Mouse (Mus musculus): ENCODE results near the gene Cfap97d2. TPM values are rescaled to one million over a fixed set of nuclear protein-coding genes. Genes with fewer than 3 reads are reported as not detected.
"Not testable (repeated sequence)": the region's sequence is repeated elsewhere in the genome, so short reads cannot be mapped to it uniquely, and the experiment has no call there.

The Cfap97d2 gene
- polyA plus RNA-seq, 1 experiment from 2014 or later: not detected

DNA sequence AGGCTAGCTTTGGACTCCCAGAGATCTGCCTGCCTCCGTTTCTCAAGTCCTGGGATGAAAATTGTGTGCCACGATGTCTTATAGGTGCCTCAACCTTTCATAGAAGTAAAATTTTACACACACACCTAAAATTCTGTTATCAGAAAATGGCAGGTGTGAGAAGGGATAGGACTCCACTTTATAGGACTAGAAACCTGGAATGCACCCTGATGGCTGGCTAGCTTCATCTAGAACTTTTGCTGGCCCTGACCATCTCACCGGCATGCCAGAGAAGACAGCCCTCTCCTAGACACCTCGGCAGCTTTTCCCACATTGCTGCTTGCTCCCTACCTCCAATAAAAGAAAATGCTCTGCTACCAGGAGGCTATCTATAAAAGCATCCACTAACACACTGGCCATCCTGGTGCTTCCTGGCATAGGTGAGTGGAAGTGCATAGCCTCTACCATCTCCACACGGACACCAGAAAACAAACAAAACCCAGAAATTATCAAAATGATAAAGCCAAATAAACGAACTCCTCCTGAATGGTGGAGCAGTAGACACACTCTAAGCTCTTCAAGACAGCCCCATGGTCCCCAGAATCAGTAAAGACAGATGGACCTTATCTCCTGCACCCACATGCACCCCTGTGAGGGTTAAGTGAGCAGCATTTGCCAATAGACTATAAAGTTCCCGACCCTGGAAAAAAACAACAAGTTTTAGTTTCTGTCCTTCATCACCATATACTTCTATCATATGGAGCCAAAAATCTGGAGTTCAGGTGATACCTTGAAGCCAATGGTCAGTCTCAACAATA lies 35.3 kb downstream of the Cfap97d2 start:
- no peaks in the 10 kb centered on the region for H3K9me3 ChIP-seq (ENCODE audit: control insufficient read depth)
- no peak overlapping the region for H3K4me3 ChIP-seq (ENCODE audit: low read depth, low read length)
- H3K36me3 ChIP-seq (ENCODE audit: control insufficient read depth, insufficient read depth): no peaks in the 10 kb centered on the region
- TF ChIP-seq CTCF (IDR thresholded peaks at IDR 0.05; ENCODE audit: low read depth): no peak
- no peaks in the 10 kb centered on the region for H3K4me1 ChIP-seq (replicated peaks; ENCODE audit: control insufficient read depth, insufficient read depth, low read length)
- no peaks in the 10 kb centered on the region for H3K27me3 ChIP-seq (replicated peaks; ENCODE audit: control insufficient read depth, insufficient read depth, low read length)
- no peak overlapping the region for H3K9ac ChIP-seq (ENCODE audit: low read depth, low read length)
- no peak overlapping the region for H3K4me2 ChIP-seq (replicated peaks; ENCODE audit: low read depth)
- WGBS: 71% methylated on average over 7 of the region's 7 CpGs
- ATAC-seq: no peak
- no peak overlapping the region for H3K27ac ChIP-seq (ENCODE audit: low read depth, low read length)

DNA sequence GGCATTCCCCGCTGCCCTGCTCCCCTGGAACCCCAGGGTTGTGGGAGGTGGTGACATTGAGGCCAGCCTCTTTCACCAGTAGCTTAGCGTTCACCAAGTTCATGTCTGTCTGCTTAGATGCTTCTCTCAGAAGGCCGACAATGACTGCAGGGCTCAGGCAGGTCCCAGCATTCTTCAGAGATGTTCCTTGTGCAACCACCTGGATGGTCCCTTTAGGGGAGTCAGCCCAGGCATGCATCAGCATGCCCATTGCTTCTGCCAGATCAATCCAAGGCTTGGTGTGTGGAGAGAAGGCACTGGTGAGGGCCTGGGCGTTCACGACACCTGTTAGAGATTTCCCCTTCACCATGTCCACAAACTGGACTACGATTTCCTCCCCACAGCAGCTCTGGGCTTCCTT lies 40.5 kb downstream of the Cfap97d2 start:
- H3K9me3 ChIP-seq (ENCODE audit: control insufficient read depth); H3K27me3 ChIP-seq (replicated peaks; ENCODE audit: control insufficient read depth, insufficient read depth, low read length); H3K27ac ChIP-seq (ENCODE audit: low read depth, low read length); ATAC-seq; H3K36me3 ChIP-seq (ENCODE audit: control insufficient read depth, insufficient read depth); H3K4me2 ChIP-seq (replicated peaks; ENCODE audit: low read depth); H3K9ac ChIP-seq (ENCODE audit: low read depth, low read length); H3K4me3 ChIP-seq (ENCODE audit: low read depth, low read length); H3K4me1 ChIP-seq (replicated peaks; ENCODE audit: control insufficient read depth, insufficient read depth, low read length): not testable (repeated sequence)
- 87% methylated on average over 5 of the region's 6 CpGs for WGBS

DNA sequence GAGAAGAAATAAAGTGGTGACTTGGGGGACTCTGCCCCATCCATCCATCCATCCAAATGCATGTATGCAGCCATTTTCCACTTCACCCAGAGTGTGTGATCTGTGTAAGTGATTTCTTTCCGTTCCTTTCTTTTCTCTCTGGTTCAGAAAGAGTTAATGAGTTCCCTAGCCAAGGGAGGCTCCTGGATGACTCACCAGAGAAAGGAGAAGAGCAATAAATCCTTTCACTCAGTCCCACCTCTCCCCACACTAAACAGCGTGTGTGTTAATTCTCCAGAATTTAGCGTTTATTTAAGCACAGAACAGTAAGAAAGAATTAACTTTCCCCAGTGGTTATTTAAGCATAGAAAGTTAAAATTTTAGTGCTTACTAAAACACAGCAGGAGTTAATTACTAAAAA lies 41.9 kb downstream of the Cfap97d2 start:
- no peaks in the 10 kb centered on the region for H3K27me3 ChIP-seq (replicated peaks; ENCODE audit: control insufficient read depth, insufficient read depth, low read length)
- H3K27ac ChIP-seq (ENCODE audit: low read depth, low read length): no peak overlapping the region
- no peak overlapping the region for H3K4me2 ChIP-seq (replicated peaks; ENCODE audit: low read depth)
- no peaks in the 10 kb centered on the region for H3K9me3 ChIP-seq (ENCODE audit: control insufficient read depth)
- peak; percentile 49; the same call in 1 of the 2 replicates for ATAC-seq
- H3K4me1 ChIP-seq (replicated peaks; ENCODE audit: control insufficient read depth, insufficient read depth, low read length): no peaks in the 10 kb centered on the region
- no peak for TF ChIP-seq CTCF (IDR thresholded peaks at IDR 0.05; ENCODE audit: low read depth)
- H3K9ac ChIP-seq (ENCODE audit: low read depth, low read length): 0 out of 2 replicates have a peak overlapping the region, but pooled peaks have one; percentile 3
- WGBS: 6% methylated on average over 3 of the region's 3 CpGs
- H3K4me3 ChIP-seq (ENCODE audit: low read depth, low read length): no peak overlapping the region
- H3K36me3 ChIP-seq (ENCODE audit: control insufficient read depth, insufficient read depth): no peaks in the 10 kb centered on the region

DNA sequence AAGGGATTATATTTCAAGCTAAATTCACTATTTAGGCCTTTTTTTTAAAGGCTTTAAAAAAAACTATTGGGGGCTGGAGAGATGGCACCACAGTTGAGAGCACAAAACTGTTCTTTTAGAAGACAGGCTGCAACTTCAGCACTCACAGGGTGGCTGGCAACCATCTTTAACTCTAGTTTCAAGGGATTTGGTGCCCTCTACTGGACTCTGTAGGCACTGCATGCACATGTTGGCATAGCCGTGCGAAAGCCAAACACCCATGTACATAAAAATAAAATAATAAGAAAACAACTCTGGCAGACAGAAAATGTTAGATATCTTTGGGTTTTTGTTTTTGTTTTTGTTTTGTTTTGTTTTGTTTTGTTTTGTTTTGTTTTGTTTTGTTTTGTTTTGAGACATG lies 48.0 kb downstream of the Cfap97d2 start:
- no peaks in the 10 kb centered on the region; the same call in 1 of the 2 replicates for H3K4me1 ChIP-seq (replicated peaks; ENCODE audit: control insufficient read depth, insufficient read depth, low read length)
- peak; percentile 83 for TF ChIP-seq CTCF (IDR thresholded peaks at IDR 0.05; ENCODE audit: low read depth)
- WGBS: 29% methylated on average over 2 of the region's 2 CpGs
- H3K9me3 ChIP-seq (ENCODE audit: control insufficient read depth): no peaks in the 10 kb centered on the region
- H3K27me3 ChIP-seq (replicated peaks; ENCODE audit: control insufficient read depth, insufficient read depth, low read length): no peaks in the 10 kb centered on the region
- no peak overlapping the region for H3K9ac ChIP-seq (ENCODE audit: low read depth, low read length)
- no peak for ATAC-seq
- no peaks in the 10 kb centered on the region for H3K36me3 ChIP-seq (ENCODE audit: control insufficient read depth, insufficient read depth)
- no peak overlapping the region for H3K4me2 ChIP-seq (replicated peaks; ENCODE audit: low read depth)
- H3K4me3 ChIP-seq (ENCODE audit: low read depth, low read length): no peak overlapping the region
- no peak overlapping the region for H3K27ac ChIP-seq (ENCODE audit: low read depth, low read length)

DNA sequence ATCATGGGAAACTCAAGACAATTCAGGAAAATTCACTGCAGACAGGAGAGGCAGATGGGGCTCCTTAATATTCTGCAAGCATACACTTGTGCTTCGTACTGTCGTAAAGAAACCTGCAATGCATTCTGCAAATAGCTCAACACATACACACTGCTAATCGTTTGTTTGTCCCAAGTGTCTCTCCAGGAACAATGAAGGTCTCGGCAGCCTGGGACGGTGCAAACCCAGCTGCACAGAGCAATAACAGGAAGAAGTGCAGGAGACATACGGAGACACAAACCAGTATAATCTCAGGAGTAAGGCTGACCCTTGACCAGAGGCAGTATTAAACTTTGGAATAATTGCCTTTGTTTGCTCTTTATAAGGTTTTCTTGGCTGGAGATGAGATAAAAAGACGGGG lies 50.8 kb downstream of the Cfap97d2 start:
- H3K4me3 ChIP-seq (ENCODE audit: low read depth, low read length): no peak overlapping the region
- no peak overlapping the region for H3K9ac ChIP-seq (ENCODE audit: low read depth, low read length)
- no peaks in the 10 kb centered on the region; the same call in 1 of the 2 replicates for H3K4me1 ChIP-seq (replicated peaks; ENCODE audit: control insufficient read depth, insufficient read depth, low read length)
- no peaks in the 10 kb centered on the region for H3K27me3 ChIP-seq (replicated peaks; ENCODE audit: control insufficient read depth, insufficient read depth, low read length)
- H3K4me2 ChIP-seq (replicated peaks; ENCODE audit: low read depth): peak overlapping the region; percentile 69
- H3K27ac ChIP-seq (ENCODE audit: low read depth, low read length): no peak overlapping the region
- peaks cover 9% of the 10 kb centered on the region for H3K36me3 ChIP-seq (ENCODE audit: control insufficient read depth, insufficient read depth)
- TF ChIP-seq CTCF (IDR thresholded peaks at IDR 0.05; ENCODE audit: low read depth): no peak
- 32% methylated on average over 7 of the region's 7 CpGs for WGBS
- peak; percentile 20; the same call in 1 of the 2 replicates for ATAC-seq
- no peaks in the 10 kb centered on the region for H3K9me3 ChIP-seq (ENCODE audit: control insufficient read depth)

DNA sequence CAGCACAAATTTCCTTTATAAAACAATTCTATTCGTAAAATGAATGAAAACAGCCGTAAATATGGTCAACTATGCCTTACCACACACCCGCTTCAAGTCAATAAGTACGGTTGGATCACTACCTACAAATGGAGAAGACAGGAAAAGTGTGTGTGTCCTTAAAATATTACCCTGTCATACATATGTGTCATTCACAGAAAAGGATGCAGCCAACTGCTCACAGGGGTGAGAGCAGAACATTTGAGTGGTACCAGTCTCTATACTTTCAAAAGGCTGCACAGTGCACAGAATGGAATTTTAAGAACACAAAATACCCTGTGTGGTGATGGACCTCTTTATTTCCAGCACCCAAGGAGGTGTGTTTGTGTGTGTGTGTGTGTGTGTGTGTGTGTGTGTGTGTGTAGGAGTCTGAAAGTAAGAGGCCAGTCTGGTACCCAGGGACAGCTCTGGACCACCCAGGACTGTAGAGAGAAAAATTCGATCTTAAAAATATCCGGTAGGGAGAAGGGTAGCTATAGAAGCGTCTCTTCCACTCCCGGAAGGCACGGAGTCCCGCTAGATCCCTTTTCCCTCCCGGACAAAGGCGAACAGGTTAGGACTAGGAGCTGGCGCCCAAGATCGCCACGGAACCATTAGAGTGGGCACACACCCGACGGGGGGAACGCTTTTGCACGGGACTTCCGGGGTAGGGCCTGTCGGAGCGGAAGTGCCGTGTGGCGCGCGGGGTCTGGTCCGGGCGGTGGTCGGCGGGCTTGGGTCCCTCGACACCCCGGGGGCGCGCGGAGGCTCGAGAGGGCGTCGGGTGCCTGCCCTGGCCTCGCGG lies 51.5 kb downstream of the Cfap97d2 start, which contains the start of gene Cdc16:
Gene Cdc16, plus strand, starts transcription at position 695 of the 823 bp plus-strand sequence.
- H3K4me1 ChIP-seq (replicated peaks; ENCODE audit: control insufficient read depth, insufficient read depth, low read length): no peaks in the 10 kb centered on the region; the same call in 1 of the 2 replicates
- ATAC-seq: peak; percentile 90
- H3K36me3 ChIP-seq (ENCODE audit: control insufficient read depth, insufficient read depth): peaks cover 16% of the 10 kb centered on the region
- H3K9me3 ChIP-seq (ENCODE audit: control insufficient read depth): no peaks in the 10 kb centered on the region
- H3K9ac ChIP-seq (ENCODE audit: low read depth, low read length): peak within 1 kb of the TSS; percentile 90
- WGBS: 3% methylated on average over 40 of the region's 40 CpGs
- H3K27me3 ChIP-seq (replicated peaks; ENCODE audit: control insufficient read depth, insufficient read depth, low read length): no peaks in the 10 kb centered on the region
- peak within 1 kb of the TSS; percentile 69 for H3K4me2 ChIP-seq (replicated peaks; ENCODE audit: low read depth)
- peak within 1 kb of the TSS; percentile 90 for H3K27ac ChIP-seq (ENCODE audit: low read depth, low read length)
- H3K4me3 ChIP-seq (ENCODE audit: low read depth, low read length): peak within 1 kb of the TSS; percentile 96
- no peak for TF ChIP-seq CTCF (IDR thresholded peaks at IDR 0.05; ENCODE audit: low read depth)
